Mouse (Mus musculus): ENCODE results near the gene Scn10a.

The Scn10a gene

DNA sequence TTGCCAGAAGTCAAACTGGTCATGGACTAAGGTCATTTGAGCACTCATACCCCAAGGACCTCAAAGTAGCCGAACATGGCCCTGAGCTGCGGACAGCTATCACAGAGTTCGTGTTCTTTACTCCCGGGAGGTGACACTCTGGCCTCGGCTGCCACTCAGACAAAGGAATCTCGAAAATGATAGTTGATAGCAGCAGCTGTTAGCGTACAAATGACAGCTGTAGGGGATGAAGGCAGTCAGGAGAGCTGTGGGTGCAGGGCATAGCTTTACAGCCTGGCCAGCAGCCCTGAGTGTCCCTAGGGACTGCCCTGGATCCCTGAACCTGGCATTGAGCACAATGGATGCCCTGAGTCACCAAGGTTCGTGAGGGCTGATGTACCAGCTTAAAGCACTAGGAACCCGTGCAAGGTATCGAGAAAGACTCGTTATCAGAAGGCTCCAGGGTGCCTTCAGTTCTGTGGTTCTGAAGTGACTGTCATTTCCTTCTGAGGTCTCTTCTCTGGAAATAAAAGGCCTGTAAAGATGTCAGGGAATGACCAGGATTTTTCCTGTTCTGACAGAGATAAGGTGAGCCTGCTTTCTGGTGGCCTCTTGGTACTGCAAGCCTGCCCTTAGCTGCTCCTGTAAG, 84.8 kb downstream of the Scn10a start:
- DNase-seq (ENCODE audit: low read depth, low spot score) = no peak

DNA sequence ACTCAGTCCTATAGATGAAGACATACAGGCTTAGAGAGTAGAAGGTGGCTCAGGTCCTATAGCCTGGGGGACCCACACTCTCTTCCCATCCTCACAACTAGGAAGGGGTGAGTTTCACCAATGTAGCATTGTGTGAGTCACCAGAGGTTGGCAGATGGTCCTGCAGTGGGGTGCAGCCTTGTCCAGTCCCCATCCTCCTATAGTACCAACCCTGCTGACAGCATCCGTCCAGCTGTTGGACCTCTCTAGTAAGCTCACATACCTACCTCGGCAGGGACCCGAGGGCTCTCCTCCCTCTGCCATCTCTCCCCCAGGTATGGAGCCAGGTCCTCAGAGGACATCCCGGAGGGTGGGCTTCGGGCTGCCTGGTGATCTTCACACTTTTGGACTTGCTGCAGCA, 85.6 kb downstream of the Scn10a start:
- DNase-seq (ENCODE audit: low read depth, low spot score) = no peak

DNA sequence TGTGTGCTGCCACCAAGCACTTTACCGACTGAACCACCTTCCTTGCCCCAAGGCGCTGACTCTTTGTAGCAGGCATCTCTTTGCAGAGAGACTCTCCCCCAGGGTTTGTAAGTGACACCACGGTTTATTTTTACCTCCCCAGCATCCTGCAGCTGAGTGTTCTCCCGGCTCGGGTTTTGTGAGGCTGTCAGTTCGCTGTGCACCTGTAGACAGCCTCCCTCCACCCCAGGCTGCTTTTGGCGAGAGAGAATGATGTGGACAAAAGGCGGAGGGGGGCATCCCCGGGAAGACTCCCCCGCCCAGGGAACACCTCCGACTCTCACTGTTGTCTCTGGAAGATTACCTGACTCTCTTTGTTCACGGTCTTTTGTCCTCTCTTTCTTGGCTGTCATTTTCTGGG, 86.3 kb downstream of the Scn10a start:
- no peak for DNase-seq (ENCODE audit: low read depth, low spot score)

DNA sequence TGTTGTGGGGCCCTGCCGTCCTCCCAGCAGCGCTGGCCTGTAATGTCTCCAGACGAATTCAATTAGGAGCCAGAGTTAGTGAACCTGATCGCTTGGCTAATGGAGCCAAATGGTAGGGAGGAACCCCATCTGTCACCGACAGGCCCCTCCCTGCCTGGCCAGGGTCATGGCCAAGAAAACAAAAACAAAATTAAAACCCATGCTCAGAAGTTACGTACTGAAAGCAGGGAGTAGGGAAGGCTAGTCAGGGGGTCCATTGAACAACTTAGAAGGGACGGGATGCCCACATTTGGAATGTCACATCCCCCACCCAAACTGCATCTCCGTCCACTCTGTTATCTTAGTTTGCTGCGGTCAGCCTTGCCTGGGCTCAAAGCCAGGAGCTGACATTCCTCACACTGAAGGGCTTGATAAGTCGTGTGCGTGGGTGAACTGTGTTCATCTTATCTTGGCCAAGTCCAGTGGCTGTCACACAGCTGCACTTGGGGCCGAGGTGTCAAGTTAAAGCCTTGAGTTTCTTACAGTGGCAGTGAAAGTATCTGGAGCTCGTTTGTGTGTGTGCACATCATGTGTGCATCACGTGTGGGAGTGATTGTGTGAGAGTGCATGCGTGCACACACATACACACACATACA, 87.1 kb downstream of the Scn10a start:
- no peak for DNase-seq (ENCODE audit: low read depth, low spot score)

DNA sequence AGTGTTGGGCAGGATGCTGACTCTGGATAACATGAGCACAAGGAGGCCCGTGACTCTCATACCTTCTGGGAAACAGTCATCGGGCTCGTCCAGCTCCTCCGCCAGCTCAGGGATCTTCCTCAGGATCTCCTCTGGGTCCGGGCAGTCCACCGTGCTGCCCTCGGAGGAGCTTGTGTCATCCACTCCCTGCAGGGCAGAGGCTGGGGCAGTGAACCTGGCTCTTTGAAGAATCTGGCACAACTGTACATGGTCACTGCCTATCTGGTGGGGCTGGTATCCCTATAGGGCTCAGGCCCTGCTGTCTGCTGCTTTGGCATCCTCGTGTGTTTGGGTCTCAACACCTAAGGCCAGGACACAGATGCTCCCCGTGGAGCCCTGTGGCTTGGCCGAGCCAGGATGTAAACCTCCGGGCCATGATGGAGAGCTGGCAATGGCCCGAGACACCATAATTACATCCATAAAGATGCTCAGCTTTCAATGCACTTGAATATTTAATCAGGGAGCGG, 87.7 kb downstream of the Scn10a start:
- no peak for DNase-seq (ENCODE audit: low read depth, low spot score)

DNA sequence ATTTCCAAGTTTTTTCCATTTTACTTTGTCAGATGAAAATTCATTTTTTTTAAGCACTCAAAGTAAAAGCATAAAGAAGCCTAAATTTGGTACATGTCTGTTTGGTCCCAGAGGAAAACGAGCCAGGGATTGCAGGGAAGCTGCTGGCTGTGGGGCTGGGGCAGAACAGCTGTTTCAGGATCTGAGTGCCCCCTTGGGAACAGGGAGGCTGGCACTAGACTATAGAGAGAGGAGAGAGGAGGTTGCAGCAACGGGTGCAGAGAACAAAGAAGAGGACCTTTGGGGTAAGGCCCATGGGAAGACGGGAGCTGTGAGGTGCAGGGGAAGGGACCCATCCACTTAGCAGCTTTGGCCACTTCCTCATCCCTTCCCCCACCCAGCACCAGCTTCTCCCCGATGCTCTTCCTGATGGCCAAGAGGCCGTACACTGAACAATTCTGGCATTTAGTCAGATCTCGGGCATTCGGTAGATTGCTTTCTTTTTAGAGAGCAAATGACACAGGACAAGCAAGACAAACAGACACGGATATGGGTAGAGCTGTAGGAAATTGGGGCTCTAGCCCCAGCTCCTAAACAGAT, 90.3 kb downstream of the Scn10a start:
- no peak for DNase-seq (ENCODE audit: low read depth, low spot score)

DNA sequence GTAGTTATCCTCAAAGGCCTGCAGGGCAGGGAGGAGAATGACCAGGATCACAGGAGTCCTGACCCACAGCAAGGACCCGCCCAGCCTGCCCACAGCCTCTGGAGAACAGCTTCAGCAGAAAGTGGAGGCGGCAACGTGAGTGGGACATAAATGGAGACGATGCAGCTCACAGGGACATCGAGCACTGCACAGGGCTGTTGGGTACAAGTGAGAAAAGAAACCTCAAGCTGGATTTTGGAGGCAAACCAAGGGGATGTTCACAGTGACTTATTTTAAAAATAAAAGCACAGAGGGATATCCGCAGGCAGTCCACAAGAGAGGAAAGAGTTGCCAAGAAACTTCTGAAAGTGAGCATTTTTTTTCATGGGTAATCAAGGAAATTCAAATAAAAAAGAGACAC, 91.9 kb downstream of the Scn10a start:
- no peak for DNase-seq (ENCODE audit: low read depth, low spot score)

DNA sequence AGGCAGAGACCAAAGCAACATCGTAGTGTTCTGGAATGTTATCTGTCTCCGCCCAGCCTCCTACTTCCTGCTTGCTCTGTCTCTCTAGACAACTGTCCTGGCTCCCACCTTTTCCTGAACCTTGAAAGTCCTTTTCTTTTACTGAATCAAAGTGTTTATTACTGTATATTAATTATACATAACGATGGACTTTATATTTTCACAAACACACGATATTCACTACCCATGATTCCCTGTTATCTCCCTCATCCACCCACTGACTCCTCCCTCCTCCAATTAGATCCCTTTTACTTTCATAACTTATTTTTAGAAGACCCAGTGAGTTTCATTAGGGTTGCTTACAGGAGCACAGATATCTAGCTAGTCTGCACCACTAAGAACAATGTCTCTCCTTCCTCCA, 95.0 kb downstream of the Scn10a start:
- no peak for DNase-seq (ENCODE audit: low read depth, low spot score)

DNA sequence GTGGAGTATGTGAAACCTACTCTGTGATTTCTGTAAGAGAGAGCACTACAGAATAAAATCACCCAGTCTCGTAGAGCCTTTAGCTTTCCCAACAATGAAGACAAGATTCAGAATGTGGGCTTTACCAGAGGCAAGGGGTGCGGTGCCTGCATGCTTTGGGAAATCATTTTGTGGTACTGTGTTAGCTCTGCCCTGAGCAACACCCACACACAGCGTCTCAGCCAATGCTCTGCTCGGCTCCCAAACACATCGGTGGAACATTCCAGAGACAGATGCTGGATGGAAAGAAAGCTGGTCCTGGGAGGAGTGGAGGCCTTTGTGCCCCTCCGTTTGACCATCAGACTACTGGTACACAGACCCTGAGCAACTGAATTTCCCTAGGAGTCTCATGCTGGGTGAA, 104.3 kb downstream of the Scn10a start:
- DNase-seq (ENCODE audit: low read depth, low spot score) = no peak

DNA sequence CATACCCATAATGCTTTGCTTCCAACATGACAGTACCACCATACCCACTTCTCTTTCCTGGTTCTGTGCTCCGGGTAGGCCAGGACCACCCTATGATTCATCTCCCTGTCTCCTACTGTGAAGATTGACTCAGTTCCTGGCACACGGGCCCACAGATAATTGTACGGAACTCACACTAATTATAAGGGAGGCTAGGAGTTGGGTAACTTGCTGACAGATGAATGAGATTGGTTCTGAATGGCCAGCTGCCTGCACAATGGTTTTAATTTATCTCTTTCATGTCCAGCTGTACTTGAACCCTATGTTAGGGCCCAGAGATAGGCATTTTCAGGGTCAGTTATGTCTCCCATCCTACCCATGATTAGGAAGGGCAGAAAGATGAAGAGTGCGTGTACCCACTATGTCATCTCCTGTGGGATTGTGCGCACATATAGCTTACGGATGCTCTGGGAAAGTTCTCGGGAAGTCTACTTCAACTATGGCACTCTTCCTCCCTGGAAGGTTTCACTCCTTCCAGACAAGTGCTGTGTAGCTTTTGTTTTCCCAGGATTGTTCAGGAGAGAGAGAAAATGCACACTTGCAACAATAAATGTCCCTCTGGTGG, 108.5 kb downstream of the Scn10a start:
- DNase-seq (ENCODE audit: low read depth, low spot score) = no peak

DNA sequence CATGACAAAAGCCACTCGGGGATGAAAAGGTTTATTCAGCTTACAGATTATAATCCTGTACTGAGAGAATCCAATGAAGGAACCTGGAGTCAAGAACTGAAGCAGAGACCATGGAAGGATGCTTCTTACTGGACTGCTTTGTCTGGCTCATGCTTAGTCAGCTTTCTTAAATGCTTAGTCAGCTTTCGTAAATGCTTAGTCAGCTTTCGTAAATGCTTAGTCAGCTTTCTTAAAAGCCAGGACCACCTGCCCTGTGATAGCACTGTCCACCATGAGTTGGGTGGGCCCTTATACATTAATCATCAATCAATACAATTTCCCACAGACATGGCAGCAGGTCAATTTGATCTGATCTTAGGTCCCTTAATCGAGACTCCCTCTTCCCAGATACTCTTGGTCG, 112.2 kb downstream of the Scn10a start:
- DNase-seq (ENCODE audit: low read depth, low spot score) = no peak

DNA sequence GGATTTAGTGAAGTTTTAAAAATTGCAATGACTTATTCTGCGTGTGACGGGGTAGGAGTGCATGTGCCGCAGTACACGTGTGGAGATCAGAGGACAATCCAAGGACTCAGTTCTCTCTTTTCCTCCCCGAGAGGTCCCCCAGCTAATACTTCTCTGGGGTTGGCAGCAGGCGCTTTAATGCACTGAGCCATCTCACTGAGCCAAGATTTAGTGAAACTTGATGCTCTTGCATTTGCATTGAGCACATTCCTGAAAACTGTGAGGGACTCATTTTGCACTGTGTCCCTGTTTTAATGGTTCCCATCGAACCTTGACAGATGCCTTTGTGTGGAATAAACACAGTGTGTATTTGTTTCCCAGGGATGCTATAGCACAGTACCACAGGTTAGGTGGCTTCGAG, 114.5 kb downstream of the Scn10a start:
- DNase-seq (ENCODE audit: low read depth, low spot score) = no peak

DNA sequence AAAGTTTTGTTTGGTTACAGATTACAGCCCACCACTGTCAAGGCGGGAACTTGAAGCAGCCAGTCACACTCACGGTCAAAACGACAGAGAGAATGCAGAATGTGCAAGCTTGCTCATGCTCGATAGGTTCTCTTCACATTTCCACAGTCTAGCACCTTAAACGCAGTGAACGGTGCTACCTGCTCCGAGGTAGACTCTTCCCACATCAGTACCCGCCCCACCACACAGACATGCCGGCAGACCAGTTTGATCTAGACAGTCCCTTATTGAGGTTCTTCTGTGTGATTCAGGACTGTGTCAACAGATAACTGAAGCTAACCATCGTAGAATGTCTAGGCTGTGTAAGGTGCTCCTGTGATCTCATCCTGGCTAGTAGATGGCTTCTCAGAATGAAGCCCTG, 120.6 kb downstream of the Scn10a start:
- no peak for DNase-seq (ENCODE audit: low read depth, low spot score)

DNA sequence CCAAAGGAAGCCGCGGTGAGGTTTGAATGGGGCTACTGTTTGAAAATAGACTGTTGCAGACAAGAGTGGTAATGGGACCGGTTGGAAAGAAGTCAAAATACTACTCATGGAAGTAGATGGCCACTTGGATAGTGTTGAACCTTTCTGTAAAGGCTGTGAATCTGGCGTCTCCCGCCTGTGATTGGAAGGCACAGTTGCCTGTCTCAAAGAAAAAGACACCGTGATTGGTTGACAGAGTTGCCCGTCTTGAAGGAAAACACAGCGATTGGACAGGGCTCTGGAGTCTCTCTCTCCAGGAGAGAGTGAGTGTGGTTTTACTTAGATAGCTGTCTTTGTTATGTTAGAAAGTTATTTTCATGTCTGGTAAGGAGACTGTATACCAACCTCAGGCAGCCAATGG, 121.8 kb downstream of the Scn10a start:
- no peak for DNase-seq (ENCODE audit: low read depth, low spot score)

DNA sequence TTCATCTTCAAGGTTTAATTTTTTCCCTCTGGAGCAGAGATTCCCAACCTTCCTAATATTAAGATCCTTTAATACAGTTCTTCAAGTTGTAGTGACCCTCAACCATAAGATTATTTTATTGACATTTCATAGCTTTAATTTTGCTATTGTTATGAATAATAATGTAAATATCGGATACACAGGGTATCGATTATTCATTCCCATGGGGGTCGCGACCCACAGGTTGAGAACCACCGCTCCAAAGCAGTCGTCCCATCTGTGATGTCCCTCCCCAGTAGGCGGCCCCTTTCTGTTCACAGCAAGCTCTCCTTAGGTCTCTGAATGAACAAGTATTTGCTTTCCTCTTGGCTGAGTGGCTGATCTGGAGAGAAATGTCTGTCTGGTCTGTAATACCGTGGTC, 129.5 kb downstream of the Scn10a start:
- DNase-seq (ENCODE audit: low read depth, low spot score) = no peak

DNA sequence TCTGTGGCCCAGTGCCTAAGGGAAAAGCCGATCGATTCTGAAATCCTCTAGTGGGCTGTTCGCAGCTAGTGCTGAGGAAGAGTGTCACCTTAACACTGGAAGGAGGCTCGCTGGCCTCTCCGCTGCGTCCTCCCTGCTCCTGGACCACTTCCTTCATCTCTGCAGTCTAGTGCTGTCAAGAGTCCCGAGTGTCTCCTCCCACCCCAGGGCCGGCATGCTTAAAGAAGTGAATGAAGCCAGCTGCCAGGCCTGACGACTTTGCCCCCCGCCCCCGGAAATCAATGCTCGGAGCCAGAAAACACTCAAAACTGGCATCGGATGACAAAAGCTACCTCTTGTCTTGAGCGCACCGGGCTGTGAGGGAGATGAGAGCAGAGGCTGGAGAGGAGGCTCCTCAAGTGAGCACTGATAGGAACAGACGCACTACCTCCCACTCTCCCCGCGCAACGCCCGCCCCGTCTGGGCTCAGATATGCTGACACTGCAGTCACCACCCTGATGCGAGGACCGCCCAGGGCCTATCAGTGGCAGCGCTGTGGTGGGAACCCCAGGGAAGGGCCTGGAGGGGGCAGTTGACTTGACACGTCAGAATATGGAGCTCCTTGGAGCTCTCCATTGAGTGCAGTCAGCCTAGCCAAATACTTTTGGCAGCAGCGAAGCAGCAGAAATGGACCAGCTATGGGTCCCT, 130.2 kb downstream of the Scn10a start:
- no peak for DNase-seq (ENCODE audit: low read depth, low spot score)

DNA sequence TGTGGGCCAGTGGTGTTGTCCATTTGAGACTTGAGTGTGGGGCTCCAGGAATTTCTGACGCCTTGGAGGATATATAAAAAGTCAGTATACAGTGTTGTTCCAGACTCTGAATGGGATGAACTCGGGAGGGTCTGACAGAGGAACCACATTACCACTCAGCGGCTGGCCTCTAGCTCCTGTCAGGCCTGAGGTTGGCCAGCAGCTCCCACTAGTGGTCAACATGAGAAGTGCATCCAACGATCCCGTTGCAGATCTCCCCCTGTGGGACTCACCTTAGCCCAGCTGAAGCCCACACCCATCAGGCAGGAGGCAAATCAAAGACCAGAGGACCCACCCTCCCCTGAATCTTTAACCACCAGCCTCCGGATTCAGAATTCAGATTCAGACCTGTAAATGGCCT, 138.5 kb downstream of the Scn10a start:
- peak; percentile 58 for DNase-seq (ENCODE audit: low read depth, low spot score)

DNA sequence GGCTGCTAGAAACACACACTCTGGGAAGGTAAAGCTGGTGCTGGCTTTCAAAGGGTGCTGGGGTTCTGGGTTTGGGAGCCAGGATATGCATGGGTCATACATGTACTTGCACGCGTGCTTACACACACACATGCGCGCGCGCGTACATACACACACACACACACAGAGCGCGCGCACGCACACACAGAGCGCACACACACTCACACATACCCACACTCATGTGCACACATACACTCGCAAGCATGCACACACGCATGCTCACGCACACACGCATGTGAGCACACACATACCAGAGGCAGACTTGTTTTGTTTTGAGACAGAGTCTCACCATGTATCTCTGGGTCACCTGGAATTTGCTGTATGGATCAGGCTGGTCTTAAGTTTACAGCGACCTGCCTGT, 138.9 kb downstream of the Scn10a start:
- DNase-seq (ENCODE audit: low read depth, low spot score) = no peak

DNA sequence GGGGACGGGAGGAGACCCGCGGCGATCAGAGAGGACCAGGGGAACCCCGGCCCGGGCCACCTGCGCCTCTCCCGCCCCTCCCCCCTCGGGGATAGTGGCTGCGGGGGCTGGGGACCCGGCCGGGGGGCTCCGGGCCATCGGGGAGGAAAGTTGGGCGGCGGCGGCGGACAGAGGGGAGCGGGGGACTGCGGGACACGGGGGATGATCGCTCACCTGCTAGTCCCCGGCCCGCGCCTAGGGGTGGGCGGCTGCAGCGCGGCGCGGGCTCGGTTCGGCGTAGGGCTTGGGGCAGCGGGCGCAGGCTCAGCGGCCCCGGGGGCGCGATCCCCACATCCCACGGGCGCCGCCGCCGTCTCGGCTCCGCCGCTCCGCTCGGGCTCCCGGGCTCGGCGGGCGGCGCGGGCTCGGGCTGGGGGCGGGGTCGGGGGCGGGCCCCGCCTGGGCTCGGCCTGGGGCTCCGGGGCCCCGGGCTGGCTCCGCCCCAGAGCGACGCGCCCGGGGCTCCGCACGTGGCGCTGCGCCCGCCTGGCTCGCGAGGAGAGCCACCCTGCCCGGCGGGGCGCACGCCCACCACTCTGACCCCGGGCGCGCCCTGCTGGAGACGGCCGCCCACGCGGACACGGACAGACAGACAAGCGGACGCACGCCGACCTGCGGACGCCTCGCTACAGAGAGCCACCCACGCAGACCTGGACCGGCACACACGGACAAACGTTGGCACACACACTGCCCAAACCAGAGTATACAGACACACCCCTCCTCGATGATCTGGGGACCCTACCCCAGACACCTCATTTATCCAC, 140.3 kb downstream of the Scn10a start, which contains the start of gene Scn5a:
TSS of gene Scn5a (minus strand) at position 381 of the 803 bp plus-strand sequence.
- peak; percentile 25 for DNase-seq (ENCODE audit: low read depth, low spot score)

DNA sequence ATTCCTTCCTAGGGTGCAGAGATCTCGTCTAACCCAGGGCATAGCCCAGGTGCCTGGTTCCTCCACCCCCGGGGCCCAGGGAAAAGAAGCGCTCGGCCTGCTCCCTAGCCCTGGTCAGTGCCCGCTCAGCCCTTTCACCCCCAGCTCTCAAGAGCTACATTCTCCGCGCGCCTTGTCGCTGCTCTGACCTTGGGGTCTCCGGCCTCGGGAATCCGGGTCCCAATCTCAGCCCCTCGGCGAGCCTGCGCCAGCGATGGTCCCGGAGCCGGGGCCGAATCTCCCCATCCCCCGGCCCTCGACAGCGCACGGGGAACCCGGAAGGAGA, 140.8 kb downstream of the Scn10a start:
- no peak for DNase-seq (ENCODE audit: low read depth, low spot score)

DNA sequence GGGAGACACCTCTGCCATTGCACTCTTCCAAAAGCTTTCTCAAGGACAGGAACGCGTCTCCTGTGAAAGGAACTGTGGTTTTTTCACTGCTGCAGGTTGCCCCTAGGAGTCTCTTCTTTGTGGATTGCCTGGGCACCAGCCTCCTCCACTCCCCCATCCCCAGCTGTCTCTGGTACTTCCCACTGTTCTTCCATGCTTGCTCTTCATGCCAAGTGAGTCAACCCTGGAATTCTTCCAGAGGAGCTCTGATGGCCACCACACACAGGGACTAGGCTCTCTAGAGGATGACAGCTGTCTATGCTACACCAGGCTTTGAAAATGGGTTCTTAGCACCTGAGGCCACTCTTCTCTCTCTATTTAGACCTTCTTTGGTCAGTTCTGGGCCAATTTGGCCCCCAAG, 142.1 kb downstream of the Scn10a start:
- DNase-seq (ENCODE audit: low read depth, low spot score) = no peak

DNA sequence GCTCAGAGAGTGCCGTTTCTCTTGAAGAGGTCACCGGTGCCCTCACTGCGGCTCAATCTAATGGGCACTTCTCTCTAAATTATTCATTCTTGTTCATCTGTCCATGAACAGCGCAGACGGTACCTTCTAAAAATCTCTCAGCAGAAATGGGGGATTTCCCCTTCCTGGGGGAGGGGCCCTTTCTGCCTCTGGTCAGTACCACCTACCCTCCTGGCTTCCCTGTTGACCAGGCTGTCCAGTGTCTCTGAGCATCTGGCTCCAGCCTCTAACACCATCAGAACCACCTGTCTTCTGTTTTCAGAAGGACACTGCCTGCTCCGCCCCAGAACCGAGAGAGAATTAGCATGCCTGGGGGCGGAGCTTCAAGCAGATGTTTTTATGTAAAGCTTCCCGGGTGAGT, 143.4 kb downstream of the Scn10a start:
- DNase-seq (ENCODE audit: low read depth, low spot score) = no peak

Measured in CD4-positive helper T cell, adult 2 months (primary cell).